ENCODE assay signal across 8 mouse cellular contexts in the genomic region with DNA sequence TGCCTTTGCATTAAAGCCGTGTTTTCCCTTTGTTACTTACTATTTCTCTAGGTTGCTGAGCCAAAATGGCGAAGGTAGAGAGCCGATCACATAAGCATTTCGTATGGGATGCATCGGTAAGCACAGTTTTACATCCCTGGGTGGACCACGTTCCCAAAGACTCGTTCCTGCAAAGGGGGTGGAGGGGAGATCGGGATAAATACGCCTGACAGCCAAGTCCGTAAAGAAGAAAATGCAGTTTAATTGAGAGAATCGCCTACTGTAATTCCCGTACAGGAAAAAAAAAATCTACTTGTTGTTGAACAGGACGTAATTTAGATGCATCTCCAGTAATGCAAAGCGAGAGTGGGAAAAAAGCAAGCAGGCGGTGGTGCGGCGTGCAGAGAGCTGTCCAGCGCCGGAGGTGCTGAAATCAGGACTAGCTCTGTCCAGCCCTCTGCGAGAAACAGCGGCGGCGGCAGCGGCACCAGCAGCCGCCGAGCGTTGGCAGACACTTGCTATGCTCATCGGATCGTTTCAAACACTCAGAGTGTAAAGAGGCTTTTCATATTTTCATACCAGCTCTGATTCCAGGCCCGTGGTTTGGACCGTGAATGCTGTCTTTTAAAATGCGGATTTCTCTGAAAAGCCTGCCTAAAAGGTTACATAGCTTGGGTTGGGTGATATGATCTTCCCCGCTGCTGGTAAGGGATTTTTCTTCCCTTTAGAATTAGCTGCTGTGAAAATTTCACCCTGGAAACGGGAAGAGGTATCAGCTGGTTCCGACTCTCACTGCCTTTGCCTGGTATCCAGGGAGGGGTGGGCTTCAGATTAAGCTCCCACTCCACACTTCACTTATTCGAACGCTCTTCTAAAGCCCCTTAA.
DNase-seq lines count a peak whose midpoint lies in the region; ATAC-seq and TF ChIP-seq lines count a peak whose summit lies in the region.

No protein-coding gene starts in this region.

- 0 out of 2 replicates have a peak, but pooled peaks cover 6% of the 10 kb centered on the region for H3K4me1 ChIP-seq in forebrain, embryonic 13.5 days
- H3K4me1 ChIP-seq in liver, adult 2 months (ENCODE audit: control insufficient read depth, insufficient read depth, low read length), result no peaks in the 10 kb centered on the region
- H3K4me1 ChIP-seq in neural tube, embryonic 12.5 days, result peaks cover 4% of the 10 kb centered on the region; the same call in 1 of the 2 replicates

- H3K36me3 ChIP-seq in forebrain, embryonic 13.5 days (ENCODE audit: poor library complexity, severe bottlenecking), result no peaks in the 10 kb centered on the region
- no peaks in the 10 kb centered on the region for H3K36me3 ChIP-seq in liver, adult 2 months (ENCODE audit: control insufficient read depth, insufficient read depth, low read length)
- no peaks in the 10 kb centered on the region for H3K36me3 ChIP-seq in neural tube, embryonic 12.5 days

- no peaks in the 10 kb centered on the region for H3K9me3 ChIP-seq in forebrain, embryonic 13.5 days (replicated peaks)
- H3K9me3 ChIP-seq in neural tube, embryonic 12.5 days, result no peaks in the 10 kb centered on the region

- intact Hi-C loops in heart, postnatal 10 days (cut with DNase I), result no loop called here

- peak overlapping the region; percentile 62 for H3K4me2 ChIP-seq in forebrain, embryonic 13.5 days
- peak overlapping the region; percentile 61 for H3K4me2 ChIP-seq in neural tube, embryonic 12.5 days (replicated peaks)

- peak overlapping the region; percentile 70 for H3K9ac ChIP-seq in forebrain, embryonic 13.5 days
- no peak overlapping the region for H3K9ac ChIP-seq in liver, adult 2 months (ENCODE audit: low read depth, low read length)
- peak overlapping the region; percentile 56 for H3K9ac ChIP-seq in neural tube, embryonic 12.5 days

- H3K27me3 ChIP-seq in forebrain, embryonic 13.5 days, result no peaks in the 10 kb centered on the region
- no peaks in the 10 kb centered on the region for H3K27me3 ChIP-seq in liver, adult 2 months (ENCODE audit: control insufficient read depth, insufficient read depth, low read length)
- H3K27me3 ChIP-seq in neural tube, embryonic 12.5 days (replicated peaks), result no peaks in the 10 kb centered on the region

- H3K79me2 ChIP-seq in liver, adult 2 months (ENCODE audit: control insufficient read depth, insufficient read depth, low read length), result no peaks in the 10 kb centered on the region

- H3K27ac ChIP-seq in forebrain, embryonic 13.5 days, result peak overlapping the region; percentile 89
- no peak overlapping the region for H3K27ac ChIP-seq in liver, adult 2 months (replicated peaks; ENCODE audit: insufficient read depth, low read depth, low read length)
- peak overlapping the region; percentile 47 for H3K27ac ChIP-seq in neural tube, embryonic 12.5 days

- TF ChIP-seq CTCF in liver, adult 2 months (IDR thresholded peaks at IDR 0.05; ENCODE audit: low read depth, low read length), result 0 out of 2 replicates have a peak, but pooled peaks have one; percentile 3

- peak overlapping the region; percentile 52 for H3K4me3 ChIP-seq in forebrain, embryonic 13.5 days
- no peak overlapping the region for H3K4me3 ChIP-seq in liver, adult 2 months (ENCODE audit: insufficient read depth, low read depth, low read length)
- H3K4me3 ChIP-seq in neural tube, embryonic 12.5 days, result peak overlapping the region; percentile 41

- TF ChIP-seq POLR2A in liver, adult 2 months (IDR thresholded peaks at IDR 0.05; ENCODE audit: extremely low read depth, insufficient read depth, low read length), result no peak

- ATAC-seq in forebrain, embryonic 13.5 days, result peak; percentile 91
- ATAC-seq in neural tube, embryonic 12.5 days (ENCODE audit: low FRiP score, low read depth), result peak; percentile 91

- WGBS in forebrain, embryonic 13.5 days, result 3% methylated on average over 37 of the region's 37 CpGs
- 10% methylated on average over 37 of the region's 37 CpGs for WGBS in liver, adult 2 months
- 4% methylated on average over 37 of the region's 37 CpGs for WGBS in neural tube, embryonic 12.5 days

- DNase-seq in 3134 (ENCODE audit: extremely low read depth, insufficient read length, low spot score), result peak; percentile 3
- DNase-seq in c-Kit-positive CD71-positive TER-119-negative erythroid progenitor cells, embryonic 14.5 days (ENCODE audit: low read depth), result peak; percentile 6
- peak; percentile 81 to 87 for DNase-seq in heart, postnatal 10 days
- DNase-seq in kidney, postnatal 36 days, result peak; percentile 64 to 90
- DNase-seq in liver, adult 2 months (ENCODE audit: extremely low read depth, low read depth, low spot score), result peak; percentile 13
- DNase-seq in urinary bladder, adult 2 months (ENCODE audit: low spot score), result peak; percentile 39

Comparison
In these comparisons a context has a peak if more than half of its experiments do, and no peak if none do; other contexts are left out.
1. DNase-seq: peak in every context shown above with its lines; median percentile 84 in heart, postnatal 10 days; 77 in kidney, postnatal 36 days; 39 in urinary bladder, adult 2 months; 13 in liver, adult 2 months; 6 in c-Kit-positive CD71-positive TER-119-negative erythroid progenitor cells, embryonic 14.5 days; 3 in 3134.